Mouse (Mus musculus) kidney, postnatal 10 days (tissue): ENCODE data around the gene Olig3.
"Not testable (repeated sequence)": the region's sequence is repeated elsewhere in the genome, so short reads cannot be mapped to it uniquely, and the experiment has no call there.

Experiments used
- DNase-seq: peaks from one replicate; pipeline ENCODE4 v3.0.0; 2021; ENCODE audit warnings: mixed read lengths

Gene Olig3

DNA sequence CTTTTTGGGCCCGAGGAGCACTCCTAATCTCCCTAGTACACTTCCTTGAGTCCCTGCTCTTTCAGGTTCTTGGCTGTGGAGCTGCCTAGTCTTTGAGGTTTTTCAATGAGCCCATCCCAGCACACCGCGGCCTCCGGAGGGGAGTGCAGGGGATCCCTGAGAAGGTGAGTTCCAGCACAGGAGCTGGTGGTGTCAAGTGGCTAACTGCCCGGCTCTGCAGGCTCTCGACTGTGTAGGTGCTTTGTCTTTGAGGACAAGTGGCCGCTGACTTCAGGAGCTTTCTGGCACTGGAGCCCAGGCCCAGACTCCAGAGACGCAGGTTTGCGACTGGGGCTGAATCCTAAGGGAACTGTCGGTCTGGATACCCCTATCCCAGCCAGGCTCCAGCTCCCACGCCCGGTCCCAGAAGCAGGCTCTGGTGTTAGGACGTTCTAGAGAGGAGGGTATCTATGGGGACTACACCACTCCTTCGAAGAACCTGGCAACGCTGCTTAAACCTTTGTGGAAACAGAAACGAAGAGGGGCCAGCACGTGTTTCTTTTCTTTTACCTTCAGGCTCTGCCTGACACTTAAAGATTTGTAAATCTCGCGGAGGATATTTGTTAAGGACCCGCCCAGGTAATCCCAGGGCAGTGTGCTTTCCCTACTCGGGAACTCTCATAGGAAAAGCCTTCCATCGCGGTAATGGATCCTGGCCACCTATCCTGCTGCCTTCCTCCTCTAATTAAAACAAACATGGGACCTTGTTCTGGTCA, 5.4 kb downstream of the Olig3 start:
- no peak for DNase-seq

DNA sequence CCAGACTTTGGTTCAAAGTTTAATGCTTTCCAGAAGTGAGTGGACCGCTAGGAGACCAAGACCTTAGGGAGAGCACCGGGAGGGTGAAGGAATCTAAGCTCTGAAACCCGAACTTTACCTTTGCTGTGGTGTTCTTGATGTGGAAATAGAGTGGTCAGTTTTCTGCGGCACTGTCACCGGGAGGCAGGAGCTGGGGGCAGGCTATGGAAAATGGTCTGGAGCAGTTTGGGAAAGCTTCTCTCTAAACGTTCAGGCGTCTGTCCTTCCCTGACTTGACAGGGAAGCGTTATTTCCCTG, 5.9 kb downstream of the Olig3 start:
- no peak for DNase-seq

DNA sequence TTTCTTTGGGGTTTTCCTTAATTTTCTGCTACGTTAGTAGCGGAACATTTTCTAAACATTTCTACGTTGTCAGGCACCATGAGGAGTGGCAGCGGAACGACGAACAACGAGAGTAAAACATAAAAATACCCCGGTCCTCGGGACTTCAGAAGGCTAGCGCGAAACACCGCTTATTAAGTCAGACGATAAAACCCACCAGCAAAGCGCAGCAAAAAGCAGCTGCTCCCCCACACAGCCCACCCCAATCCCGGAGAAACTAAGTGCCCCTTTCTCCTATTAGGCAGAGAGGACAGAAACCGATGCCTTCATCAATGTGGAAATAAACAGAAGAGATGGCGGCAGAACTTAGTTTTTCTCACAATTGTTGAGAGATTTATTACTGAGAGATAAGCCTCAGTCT, 6.5 kb downstream of the Olig3 start:
- no peak for DNase-seq

DNA sequence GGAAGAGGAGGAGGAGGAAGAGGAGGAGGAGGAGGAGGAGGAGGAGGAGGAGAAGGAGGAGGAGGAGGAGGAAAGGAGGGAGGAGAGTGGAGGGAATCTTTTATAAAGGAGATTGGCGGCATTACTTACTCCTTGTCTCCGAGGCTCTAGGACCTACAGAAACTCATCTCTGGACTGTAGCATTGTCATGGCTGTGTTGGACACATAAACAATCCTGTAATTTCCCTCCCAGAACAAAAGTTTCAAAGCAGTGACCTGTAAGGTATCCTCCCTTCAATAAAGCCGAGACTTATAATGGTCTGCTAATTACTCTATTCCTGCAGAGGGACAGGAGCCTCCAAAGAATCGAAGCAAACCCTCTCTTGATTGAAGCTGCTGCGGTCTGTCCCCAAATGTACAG, 7.0 kb downstream of the Olig3 start:
- no peak for DNase-seq

DNA sequence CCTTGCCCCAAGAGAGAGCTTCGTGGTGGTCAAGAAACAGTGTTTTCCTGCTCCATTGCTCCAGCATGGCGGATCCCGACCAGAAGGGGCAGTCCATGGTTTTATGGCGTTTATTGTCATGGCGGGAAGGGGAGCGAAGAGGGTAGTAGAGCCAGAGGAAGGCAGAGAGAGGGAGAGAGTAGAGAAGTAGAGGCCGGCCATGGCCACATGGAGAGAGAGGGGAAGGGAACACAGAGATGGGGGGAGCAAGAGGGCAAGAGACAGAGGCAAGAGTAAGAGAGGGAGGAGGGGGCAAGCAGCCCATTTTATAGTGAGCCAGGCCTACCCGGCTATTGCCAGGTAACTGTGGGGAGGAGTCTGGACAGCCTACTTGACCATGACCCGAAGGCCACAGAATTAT, 12.8 kb downstream of the Olig3 start:
- no peak for DNase-seq

- DNase-seq = no peak
Measured at GRCm38 (mm10) chr10:19370146-19370545, 13.8 kb downstream of the Olig3 start.

DNA sequence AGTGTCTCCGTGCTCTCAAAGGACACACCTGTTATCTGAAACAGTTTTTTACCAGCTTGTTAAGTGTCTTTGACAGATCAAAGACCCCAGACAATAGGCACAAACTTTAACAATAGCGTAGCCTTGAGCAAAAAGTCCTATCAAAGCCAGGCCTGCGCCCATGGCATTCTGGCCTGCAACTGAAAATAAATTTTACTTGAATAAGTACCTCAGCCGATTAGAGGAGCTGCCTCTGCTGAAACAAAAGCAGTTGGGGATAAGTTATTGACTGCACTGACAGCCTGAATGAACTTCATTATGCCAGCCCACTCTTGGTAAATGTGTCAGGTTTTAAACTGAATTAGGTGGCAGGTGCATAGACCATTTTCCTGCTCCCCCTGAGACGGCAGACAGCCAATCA, 15.9 kb downstream of the Olig3 start:
- no peak for DNase-seq

GRCm38 (mm10) chr10:19373797-19374196, 17.5 kb downstream of the Olig3 start:
- no peak for DNase-seq

DNA sequence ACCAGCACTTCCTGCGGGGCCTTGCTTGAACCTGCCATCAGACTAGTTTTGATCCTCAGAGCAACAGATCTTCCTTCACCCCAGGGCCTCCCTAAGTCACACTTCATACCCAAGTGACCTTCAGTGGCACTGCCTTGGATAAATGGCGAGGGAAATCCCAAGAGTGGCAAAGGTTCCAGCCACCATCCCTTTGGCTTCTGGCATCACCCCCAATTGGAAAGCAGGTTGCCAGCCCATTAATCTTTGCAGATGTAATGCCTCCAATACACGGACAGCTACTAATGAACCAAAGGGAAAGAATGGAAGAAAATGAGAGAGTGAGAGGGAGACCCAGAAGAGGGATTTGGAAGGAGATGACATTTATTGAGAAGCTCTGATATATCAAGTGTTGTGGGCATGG, 18.0 kb downstream of the Olig3 start:
- no peak for DNase-seq

DNA sequence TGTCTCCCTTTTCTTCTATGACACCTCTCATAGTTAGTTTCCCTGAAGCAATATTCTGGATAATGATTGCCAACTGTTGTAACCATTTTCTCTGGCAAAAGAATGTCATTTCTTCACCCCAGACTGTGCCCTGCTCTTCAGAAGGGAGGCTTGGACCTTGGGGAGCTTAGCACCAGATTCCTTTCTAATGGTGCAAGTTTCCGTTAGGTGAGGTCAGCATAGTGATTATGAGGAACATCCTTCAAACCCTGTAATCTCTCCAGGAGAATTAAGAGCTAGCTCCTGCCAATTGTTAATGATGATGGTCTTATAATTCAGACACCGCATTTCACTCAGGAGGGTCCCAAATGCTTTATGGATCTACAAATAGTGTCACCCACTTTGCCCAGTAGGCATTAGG, 19.5 kb downstream of the Olig3 start:
- no peak for DNase-seq

- DNase-seq = not testable (repeated sequence)
Measured at GRCm38 (mm10) chr10:19380971-19381370, 24.6 kb downstream of the Olig3 start.

GRCm38 (mm10) chr10:19384176-19384575, 27.8 kb downstream of the Olig3 start:
- DNase-seq = no peak

GRCm38 (mm10) chr10:19391819-19392218, 35.5 kb downstream of the Olig3 start:
- DNase-seq = no peak

- DNase-seq = peak; percentile 15
Measured at GRCm38 (mm10) chr10:19396485-19397137, 40.3 kb downstream of the Olig3 start.

DNA sequence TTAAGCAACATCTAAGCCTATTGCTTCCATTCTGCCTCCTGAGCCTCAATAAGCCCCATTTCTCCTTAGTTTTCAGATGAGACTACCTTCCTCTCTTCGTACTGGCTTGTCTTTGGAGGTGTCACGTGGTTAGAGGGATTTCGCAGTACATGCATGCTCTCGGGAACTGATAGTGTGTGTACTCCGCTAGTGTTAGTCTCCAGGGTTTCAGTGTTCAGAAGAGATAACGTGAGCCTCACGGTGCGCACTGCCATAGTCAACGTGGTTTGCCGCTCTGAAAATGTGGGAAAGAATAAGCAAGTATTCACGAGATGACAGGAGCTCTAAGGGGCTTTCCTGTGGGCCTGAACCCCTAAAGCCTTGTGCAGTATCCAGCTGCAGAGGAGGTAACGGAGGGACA, 41.1 kb downstream of the Olig3 start:
- no peak for DNase-seq

DNA sequence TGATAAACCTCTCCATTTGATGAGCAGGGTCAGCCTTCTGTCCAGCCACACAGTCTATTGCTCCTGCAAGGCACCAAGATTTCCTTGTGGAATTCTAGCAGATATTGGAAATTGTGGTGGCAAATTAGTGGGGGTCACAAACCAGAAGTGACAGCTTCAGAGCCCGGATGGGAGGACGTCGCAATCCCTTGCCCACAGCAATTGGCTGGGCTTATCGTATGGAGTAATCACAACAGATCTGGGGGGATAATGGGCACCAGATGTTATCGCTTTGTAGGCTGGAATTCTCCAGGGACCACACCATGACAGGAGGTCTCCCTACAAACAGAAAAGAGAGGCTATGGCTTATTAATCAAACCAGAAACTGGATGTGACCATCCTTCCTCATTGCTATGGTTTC, 44.8 kb downstream of the Olig3 start:
- no peak for DNase-seq

DNA sequence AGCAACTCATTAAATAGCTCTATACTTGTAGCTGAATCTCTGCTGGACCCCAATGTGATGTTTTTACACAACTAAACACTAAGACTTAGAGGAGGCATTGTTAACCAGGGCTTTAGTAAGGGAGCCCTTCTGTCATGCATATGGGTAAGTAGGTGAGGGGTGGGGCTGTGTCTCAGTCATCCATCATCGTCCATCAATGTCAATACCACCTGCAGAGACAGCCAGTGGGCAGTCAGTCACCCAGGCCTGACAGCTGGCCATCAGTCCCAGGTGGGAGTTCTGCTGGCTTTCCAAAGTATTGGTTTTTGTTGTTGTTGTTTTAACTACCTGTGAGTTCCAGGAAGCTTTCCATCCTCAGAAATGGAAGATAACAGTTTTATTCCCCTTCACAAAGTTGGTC, 48.1 kb downstream of the Olig3 start:
- DNase-seq = no peak

DNA sequence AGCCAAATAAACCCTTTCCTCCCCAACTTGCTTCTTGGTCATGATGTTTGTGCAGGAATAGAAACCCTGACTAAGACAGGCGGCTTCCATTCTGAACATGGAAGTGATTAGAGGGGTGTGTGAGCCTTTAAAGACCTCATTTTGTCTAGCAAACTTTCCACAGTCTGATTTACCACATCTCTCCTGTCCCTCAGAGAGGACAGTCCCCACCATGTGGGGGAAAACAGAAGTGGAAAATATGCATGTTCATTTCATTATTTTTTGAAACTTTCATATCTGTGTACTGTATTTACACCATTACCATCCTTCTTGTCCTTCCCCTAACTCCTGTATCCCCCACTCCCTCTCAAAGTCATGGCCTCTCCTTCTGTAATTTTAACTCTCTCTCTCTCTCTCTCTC, 49.6 kb downstream of the Olig3 start:
- no peak for DNase-seq

DNA sequence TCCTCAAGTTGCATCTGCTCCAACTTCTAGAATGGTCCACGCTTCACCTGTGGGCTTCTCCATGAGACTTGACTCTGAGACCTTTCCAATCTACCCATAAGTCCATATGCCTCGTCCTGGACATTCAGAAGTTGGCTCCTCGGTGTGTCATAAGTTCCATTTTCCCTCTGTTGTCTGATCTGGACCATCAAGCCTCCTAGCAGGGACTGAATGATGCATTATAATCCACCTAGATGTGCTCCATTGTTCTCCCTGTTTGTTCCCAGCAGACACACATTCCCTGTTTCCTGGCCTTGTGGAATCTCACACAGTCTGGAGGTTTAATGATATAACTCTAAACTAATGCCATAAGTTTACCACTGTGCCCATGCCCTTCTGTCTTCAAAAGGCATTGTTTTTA, 50.8 kb downstream of the Olig3 start:
- DNase-seq = no peak
